Mouse (Mus musculus): ENCODE data around the gene Zbtb45. TPM values are rescaled to one million over a fixed set of nuclear protein-coding genes. Genes with fewer than 3 reads are reported as not detected.

The Zbtb45 gene
- total RNA-seq, 4 experiments from 2014 or later, result 34.2 to 36.9 (median 34.3) TPM

DNA sequence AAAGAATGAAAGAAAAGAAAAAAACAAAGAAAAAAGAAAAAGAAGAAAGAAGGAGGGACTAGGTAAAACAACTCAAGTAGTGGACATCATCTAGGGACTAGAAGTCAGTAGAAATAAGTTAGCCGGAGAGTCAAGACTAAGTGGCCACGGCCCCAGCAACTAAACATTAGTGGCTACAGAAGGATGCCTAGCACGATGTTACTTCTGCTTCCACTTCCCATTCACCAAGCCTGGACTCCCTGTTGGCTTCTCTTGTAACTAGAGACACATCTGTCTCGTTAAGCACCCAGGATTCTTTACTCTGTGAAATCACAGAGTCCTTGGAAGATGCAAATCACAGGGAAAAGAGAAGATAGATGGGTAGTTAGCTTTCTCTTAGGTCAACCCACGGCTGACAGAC, 52.3 kb downstream of the Zbtb45 start:
- DNase-seq (ENCODE audit: low spot score in 2 of 2), result no peak

DNA sequence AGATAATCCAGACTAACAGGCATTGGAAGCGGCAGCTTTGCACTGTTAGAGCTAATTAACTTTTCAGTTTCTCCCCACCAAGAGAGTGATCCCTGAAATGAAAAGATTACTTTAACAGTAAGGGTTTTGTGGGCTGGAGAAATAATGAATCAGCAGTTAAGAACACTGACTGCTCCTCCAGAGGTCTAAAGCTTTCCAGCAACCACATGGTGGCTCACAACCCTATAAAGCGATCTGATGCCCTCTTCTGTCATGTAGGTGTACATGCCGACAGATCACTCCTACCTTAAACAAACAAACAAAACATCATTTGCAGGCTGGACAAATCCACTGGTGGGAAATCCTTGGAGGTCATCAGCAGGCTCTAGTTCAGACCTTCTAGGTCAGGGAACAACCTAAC, 54.9 kb downstream of the Zbtb45 start:
- no peak for DNase-seq (ENCODE audit: low spot score in 2 of 2)

Other genes with a start within 250 kb of the Zbtb45 start
- 10 to 100 TPM; 21.9 to 27.0 (median 22.9) TPM for gene Zscan18, start 206.4 kb downstream of the Zbtb45 start, total RNA-seq (2022)
- gene Zfp329, start 191.2 kb downstream of the Zbtb45 start, total RNA-seq (2022), result 10 to 100 TPM; 17.4 to 25.3 (median 19.4) TPM
- gene Zfp110, start 175.3 kb downstream of the Zbtb45 start, total RNA-seq (2022), result 10 to 100 TPM; 13.5 to 18.4 (median 14.9) TPM
- gene Zfp128, start 128.9 kb downstream of the Zbtb45 start, total RNA-seq (2022), result 1 to 10 TPM; 7.2 to 8.7 (median 7.8) TPM
- 10 to 100 TPM; 12.7 to 15.0 (median 13.7) TPM for gene Zscan22, start 112.2 kb downstream of the Zbtb45 start, total RNA-seq (2022)
- 100 to 1,000 TPM; 432 to 451 (median 444) TPM for gene Rps5, start 87.7 kb downstream of the Zbtb45 start, total RNA-seq (2022)
- 1 to 10 TPM in 3 of 4 experiments, under 1 TPM in 1; 0.98 to 1.5 (median 1.2) TPM for gene Rnf225, start 82.6 kb downstream of the Zbtb45 start, total RNA-seq (2022)
- 10 to 100 TPM in 1 of 4 experiments, 1 to 10 TPM in 3; 9.2 to 10.1 (median 9.7) TPM for gene Zfp324, start 44.2 kb downstream of the Zbtb45 start, total RNA-seq (2022)
- gene Zfp446, start 32.2 kb downstream of the Zbtb45 start, total RNA-seq (2022), result 10 to 100 TPM in 1 of 4 experiments, 1 to 10 TPM in 3; 6.7 to 10.2 (median 8.6) TPM
- gene Slc27a5, start 11.8 kb downstream of the Zbtb45 start, total RNA-seq (2022), result under 1 TPM in 1 of 4 experiments, not detected in 3; 0.37 TPM
- 100 to 1,000 TPM; 218 to 241 (median 229) TPM for gene Trim28, start 10.9 kb downstream of the Zbtb45 start, total RNA-seq (2022)
- 100 to 1,000 TPM; 152 to 158 (median 152) TPM for gene Chmp2a, start 24.8 kb upstream of the Zbtb45 start, total RNA-seq (2022)
- gene Ube2m, start 28.2 kb upstream of the Zbtb45 start, total RNA-seq (2022), result 100 to 1,000 TPM; 220 to 248 (median 229) TPM
- gene Mzf1, start 44.7 kb upstream of the Zbtb45 start, total RNA-seq (2022), result 10 to 100 TPM; 12.2 to 14.3 (median 13.1) TPM
- under 1 TPM in 1 of 4 experiments, not detected in 3; 0.05 TPM for gene Vmn1r85, start 85.1 kb upstream of the Zbtb45 start, total RNA-seq (2022)
- not detected for gene Vmn1r86, start 109.9 kb upstream of the Zbtb45 start, total RNA-seq (2022)
- gene Vmn1r87, start 130.1 kb upstream of the Zbtb45 start, total RNA-seq (2022), result not detected
- gene Vmn1r88, start 149.5 kb upstream of the Zbtb45 start, total RNA-seq (2022), result under 1 TPM; 0.11 to 0.22 (median 0.17) TPM
- not detected for gene Vmn1r89, start 203.0 kb upstream of the Zbtb45 start, total RNA-seq (2022)

Measured in left cerebral cortex, adult 8-10 months (tissue).